Mouse (Mus musculus) G1E (cell line): ENCODE results near the gene Ppm1h. TPM values are rescaled to one million over a fixed set of nuclear protein-coding genes. Genes with fewer than 3 reads are reported as not detected.

ENCODE experiments used
- ATAC-seq: 2 replicates; pipeline ENCODE4 v1.8.0; 2016; ENCODE audit warnings: mild to moderate bottlenecking; ENCODE audit not compliant: insufficient number of reproducible peaks, poor library complexity, low FRiP score, severe bottlenecking; ENCODE audit errors: extremely low read depth
- DNase-seq: peaks from one replicate; pipeline ENCODE4 v3.0.0; 2012; ENCODE audit warnings: low spot score
- H3K27me3 ChIP-seq: 2 replicates; pipeline ENCODE4 v1.6.1; 2012; ENCODE audit warnings: mild to moderate bottlenecking, low read length, inconsistent platforms; ENCODE audit not compliant: insufficient read depth
- H3K36me3 ChIP-seq: replicated peaks from 2 replicates; pipeline ENCODE3; 2012; ENCODE audit warnings: mild to moderate bottlenecking, inconsistent platforms
- H3K4me1 ChIP-seq: 2 replicates; pipeline ENCODE4 v1.6.1; 2012; ENCODE audit warnings: low read depth, low read length, inconsistent platforms, mixed read lengths; ENCODE audit not compliant: insufficient read depth
- H3K4me3 ChIP-seq: 2 replicates; pipeline ENCODE4 v1.5.1; 2012; ENCODE audit warnings: low read depth, mild to moderate bottlenecking, inconsistent platforms, low read length, moderate library complexity, mixed read lengths
- H3K9me3 ChIP-seq: replicated peaks from 2 replicates; pipeline ENCODE4 v1.6.1; 2012; ENCODE audit warnings: inconsistent platforms
- CTCF ChIP-seq: IDR thresholded peaks from 2 replicates; pipeline ENCODE4 v1.5.1; 2012; ENCODE audit warnings: low read depth, low read length, inconsistent platforms, mixed read lengths
- GATA1 ChIP-seq: IDR thresholded peaks from 2 replicates; pipeline ENCODE4 v1.6.1; 2012; ENCODE audit warnings: borderline replicate concordance, low read length, inconsistent platforms, mixed read lengths
- GATA2 ChIP-seq: IDR thresholded peaks from 2 replicates; pipeline ENCODE4 v1.6.1; 2012; ENCODE audit warnings: low read depth, low read length, inconsistent platforms, borderline replicate concordance
- POLR2AphosphoS5 ChIP-seq: IDR thresholded peaks from 2 replicates; pipeline ENCODE4 v1.6.1; 2012; ENCODE audit warnings: low read depth, low read length, inconsistent platforms; ENCODE audit not compliant: insufficient replicate concordance
- TAL1 ChIP-seq: conservative IDR thresholded peaks from 2 replicates; pipeline ENCODE4 v1.6.1; 2012; ENCODE audit warnings: low read depth, low read length, inconsistent platforms, mixed read lengths
- polyA plus RNA-seq: library from polyadenylated mRNA; stranded (reverse); fragments of >175 nt; gene quantifications from 2 replicates; pipeline ENCODE4 v1.2.3, GENCODE M21; 2012
- total RNA-seq, 2 experiments: library from RNA; stranded (forward) in 1 of 2; stranded (reverse) in 1 of 2; fragments of 200-1000 nt in 1 of 2; fragments of >200 nt in 1 of 2; fragmentation: Nextera tagmentation in 1 of 2; gene quantifications; 2 replicates each; pipeline ENCODE4 v1.2.3; 2014 to 2017

Gene Ppm1h
- total and polyA plus RNA-seq, 3 experiments, result 0.27 TPM; not detected in 2

GRCm38 (mm10) chr10:122722111-122722510 is 43.5 kb downstream of the Ppm1h start:
- no peak for ATAC-seq
- no peak for DNase-seq
- H3K4me1 ChIP-seq, result no peaks in the 10 kb centered on the region
- H3K36me3 ChIP-seq, result no peaks in the 10 kb centered on the region
- no peak overlapping the region for H3K4me3 ChIP-seq
- H3K27me3 ChIP-seq, result no peaks in the 10 kb centered on the region
- no peak for TF ChIP-seq CTCF
- no peak for TF ChIP-seq GATA1
- TF ChIP-seq POLR2AphosphoS5, result no peak
- no peak for TF ChIP-seq TAL1
- TF ChIP-seq GATA2, result no peak
- peaks cover 48% of the 10 kb centered on the region for H3K9me3 ChIP-seq

- no peak overlapping the region for H3K4me3 ChIP-seq
- H3K4me1 ChIP-seq, result no peaks in the 10 kb centered on the region
- DNase-seq, result no peak
- TF ChIP-seq TAL1 (no peak), GATA1 (no peak), POLR2AphosphoS5 (no peak), GATA2 (no peak), CTCF (no peak)
- no peak for ATAC-seq
- no peaks in the 10 kb centered on the region for H3K27me3 ChIP-seq
- no peaks in the 10 kb centered on the region for H3K36me3 ChIP-seq
- H3K9me3 ChIP-seq, result peaks cover 43% of the 10 kb centered on the region
Measured at GRCm38 (mm10) chr10:122724692-122725091, 46.1 kb downstream of the Ppm1h start.

- H3K4me1 ChIP-seq, result no peaks in the 10 kb centered on the region
- H3K9me3 ChIP-seq, result peaks cover 41% of the 10 kb centered on the region
- no peaks in the 10 kb centered on the region for H3K36me3 ChIP-seq
- H3K4me3 ChIP-seq, result no peak overlapping the region
- H3K27me3 ChIP-seq, result no peaks in the 10 kb centered on the region
- ATAC-seq, result no peak
- no peak for DNase-seq
- TF ChIP-seq TAL1, result no peak
- TF ChIP-seq GATA1, result no peak
- TF ChIP-seq GATA2, result no peak
- no peak for TF ChIP-seq POLR2AphosphoS5
- TF ChIP-seq CTCF, result no peak
Measured at GRCm38 (mm10) chr10:122727228-122727627, 48.7 kb downstream of the Ppm1h start.

- no peak overlapping the region for H3K4me3 ChIP-seq
- TF ChIP-seq GATA1, result no peak
- TF ChIP-seq CTCF, result no peak
- TF ChIP-seq TAL1, result no peak
- no peaks in the 10 kb centered on the region for H3K27me3 ChIP-seq
- no peak for ATAC-seq
- no peak for DNase-seq
- no peaks in the 10 kb centered on the region for H3K4me1 ChIP-seq
- H3K9me3 ChIP-seq, result peaks cover 38% of the 10 kb centered on the region
- no peaks in the 10 kb centered on the region for H3K36me3 ChIP-seq
Measured at GRCm38 (mm10) chr10:122728172-122728571, 49.6 kb downstream of the Ppm1h start.

GRCm38 (mm10) chr10:122732146-122732545 is 53.6 kb downstream of the Ppm1h start:
- no peaks in the 10 kb centered on the region for H3K4me1 ChIP-seq
- no peaks in the 10 kb centered on the region for H3K27me3 ChIP-seq
- H3K4me3 ChIP-seq, result no peak overlapping the region
- peaks cover 60% of the 10 kb centered on the region for H3K9me3 ChIP-seq
- no peak for TF ChIP-seq GATA1
- no peak for TF ChIP-seq TAL1
- no peak for TF ChIP-seq CTCF
- TF ChIP-seq POLR2AphosphoS5, result no peak
- no peak for TF ChIP-seq GATA2
- DNase-seq (no peak), ATAC-seq (no peak)
- no peaks in the 10 kb centered on the region for H3K36me3 ChIP-seq

- peaks cover 68% of the 10 kb centered on the region for H3K9me3 ChIP-seq
- no peak overlapping the region for H3K4me3 ChIP-seq
- TF ChIP-seq GATA2, result no peak
- no peak for TF ChIP-seq POLR2AphosphoS5
- no peak for TF ChIP-seq GATA1
- no peak for TF ChIP-seq CTCF
- TF ChIP-seq TAL1, result no peak
- no peaks in the 10 kb centered on the region for H3K4me1 ChIP-seq
- no peaks in the 10 kb centered on the region for H3K36me3 ChIP-seq
- H3K27me3 ChIP-seq, result no peaks in the 10 kb centered on the region
- DNase-seq (no peak), ATAC-seq (no peak)
Measured at GRCm38 (mm10) chr10:122734521-122734920, 56.0 kb downstream of the Ppm1h start.

- DNase-seq (no peak), ATAC-seq (no peak)
- H3K4me3 ChIP-seq, result no peak overlapping the region
- TF ChIP-seq TAL1 (no peak), GATA2 (no peak), GATA1 (no peak), CTCF (no peak), POLR2AphosphoS5 (no peak)
- H3K27me3 ChIP-seq, result no peaks in the 10 kb centered on the region
- H3K36me3 ChIP-seq, result no peaks in the 10 kb centered on the region
- H3K9me3 ChIP-seq, result peaks cover 75% of the 10 kb centered on the region
- no peaks in the 10 kb centered on the region for H3K4me1 ChIP-seq
Measured at GRCm38 (mm10) chr10:122735284-122735784, 56.8 kb downstream of the Ppm1h start.
